Mouse (Mus musculus): ENCODE results near the gene Slc12a3. TPM values are rescaled to one million over a fixed set of nuclear protein-coding genes. Genes with fewer than 3 reads are reported as not detected.

Gene Slc12a3
- total and polyA plus RNA-seq, 3 experiments, result 0.17 TPM; not detected in 2

- TF ChIP-seq ZNF384 (IDR thresholded peaks at IDR 0.05; ENCODE audit: low read depth, low read length) (no peak), TCF12 (IDR thresholded peaks at IDR 0.05; ENCODE audit: low read depth, low read length) (peak; percentile 88), ELF1 (IDR thresholded peaks at IDR 0.05; ENCODE audit: low read depth, low read length) (no peak), TBP (conservative IDR thresholded peaks at IDR 0.05; ENCODE audit: low read depth, low read length) (peak; percentile 96), IRF4 (IDR thresholded peaks at IDR 0.05; ENCODE audit: low read depth, low read length) (peak; percentile 59), JUN (IDR thresholded peaks at IDR 0.05; ENCODE audit: insufficient read depth, low read depth, low read length) (no peak; the same call in 1 of the 2 replicates), EP300 (IDR thresholded peaks at IDR 0.05; ENCODE audit: low read length) (no peak), NELFE (IDR thresholded peaks at IDR 0.05; ENCODE audit: low read depth, low read length) (peak; percentile 99), ZC3H11A (IDR thresholded peaks at IDR 0.05; ENCODE audit: low read depth, low read length) (no peak), ZMIZ1 (IDR thresholded peaks at IDR 0.05; ENCODE audit: low read depth, low read length) (peak; percentile 100), NRF1 (IDR thresholded peaks at IDR 0.05; ENCODE audit: low read depth, low read length) (peak; percentile 57; the same call in 1 of the 2 replicates), POLR2AphosphoS2 (IDR thresholded peaks at IDR 0.05; ENCODE audit: low read depth, low read length) (peak; percentile 98), HCFC1 (IDR thresholded peaks at IDR 0.05; ENCODE audit: low read depth, low read length) (peak; percentile 68), CTCF (conservative IDR thresholded peaks at IDR 0.05 in 1 of 2, IDR thresholded peaks at IDR 0.05 in 1 of 2; ENCODE audit: low read depth in 2 of 2, low read length in 2 of 2) (no peak), SMC3 (IDR thresholded peaks at IDR 0.05; ENCODE audit: low read depth, low read length) (0 out of 2 replicates have a peak, but pooled peaks have one; percentile 7), E2F4 (IDR thresholded peaks at IDR 0.05; ENCODE audit: insufficient replicate concordance, low read depth, low read length) (no peak), KAT2A (IDR thresholded peaks at IDR 0.05; ENCODE audit: insufficient replicate concordance, low read length) (peak; percentile 70; the same call in 1 of the 2 replicates), USF1 (IDR thresholded peaks at IDR 0.05; ENCODE audit: low read depth, low read length) (peak; percentile 30; the same call in 1 of the 2 replicates), UBTF (IDR thresholded peaks at IDR 0.05; ENCODE audit: low read depth, low read length) (peak; percentile 56; the same call in 1 of the 2 replicates)
Observed at GRCm38 (mm10) chr8:94386214-94387026, 57.4 kb downstream of the Slc12a3 start, which contains the start of gene Herpud1 (continued).

DNA sequence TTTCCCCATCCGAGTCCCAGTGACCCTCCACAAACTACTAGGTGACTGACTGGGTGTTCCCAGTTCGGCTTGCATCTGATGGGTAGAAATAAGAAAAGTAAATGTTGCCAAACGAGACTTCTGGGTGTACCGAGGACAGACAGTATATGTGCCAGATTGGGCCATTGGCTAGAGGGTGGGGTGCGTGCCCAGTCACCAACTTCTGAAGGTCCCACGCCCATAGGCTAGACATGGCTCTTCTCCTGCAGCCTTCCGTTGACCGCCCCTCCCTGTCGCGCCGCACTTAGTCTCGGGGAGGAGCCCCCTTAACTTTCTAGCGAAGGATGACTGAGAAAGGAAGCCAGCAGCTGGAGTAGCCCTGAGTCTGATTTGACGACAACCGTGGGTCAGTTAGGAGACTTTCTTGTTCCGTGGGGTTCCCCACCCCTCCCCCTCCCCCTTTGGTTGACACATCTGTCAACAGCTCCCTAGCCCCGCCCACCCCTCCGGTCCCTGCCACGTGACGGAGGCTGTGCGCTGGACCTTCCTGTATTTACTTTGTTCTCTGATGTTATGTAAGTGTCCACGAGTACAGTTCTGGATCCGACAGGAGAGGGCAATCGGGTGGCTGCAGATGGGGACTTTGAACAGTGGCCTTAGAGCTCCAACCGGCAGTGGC, 58.2 kb downstream of the Slc12a3 start:
- Histone ChIP-seq H3K27ac (ENCODE audit: insufficient read depth, low read depth) (peak overlapping the region; percentile 87), H3K27me3 (replicated peaks) (no peaks in the 10 kb centered on the region), H3K36me3 (replicated peaks in 1 of 2; ENCODE audit: control insufficient read depth in 1 of 2, insufficient read depth in 1 of 2, low read length in 1 of 2) (peaks cover 29 to 39% of the 10 kb centered on the region in 2 experiments), H3K9me3 (replicated peaks; ENCODE audit: low read length) (peaks cover 6% of the 10 kb centered on the region), H3K4me3 (replicated peaks in 1 of 3; ENCODE audit: low read depth in 2 of 3, low read length in 2 of 3, poor library complexity in 1 of 3) (peak overlapping the region; percentile 71 to 97 (median 92)), H3K79me2 (replicated peaks; ENCODE audit: control insufficient read depth, extremely low read depth, insufficient read depth, poor library complexity, severe bottlenecking) (peaks cover 52% of the 10 kb centered on the region), H3K4me1 (ENCODE audit: control insufficient read depth in 1 of 2, insufficient read depth in 2 of 2) (peaks cover 11 to 45% of the 10 kb centered on the region in 2 experiments), H3K4me2 (ENCODE audit: insufficient read depth, low read depth, poor library complexity, severe bottlenecking) (0 out of 2 replicates have a peak overlapping the region, but pooled peaks have one; percentile 76), H3K9ac (ENCODE audit: insufficient read depth, low read depth) (peak overlapping the region; percentile 95)
- dilution Hi-C loops (cut with MboI; ENCODE audit: extremely low pct_ligation_motif_present, extremely low pct_unique_long_range_greater_than_20kb, low sequenced_read_pairs), result no loop called here
- DNase-seq (ENCODE audit: extremely low read depth), result peak; percentile 89
- in situ Hi-C loops (cut with MboI; ENCODE audit: low pct_ligation_motif_present, low pct_unique_long_range_greater_than_20kb, low sequenced_read_pairs), result no loop called here
- TF ChIP-seq USF2 (conservative IDR thresholded peaks at IDR 0.05; ENCODE audit: low read depth, low read length), result no peak; the same call in 1 of the 2 replicates
- TF ChIP-seq NRF1 (IDR thresholded peaks at IDR 0.05; ENCODE audit: low read depth, low read length), result no peak
- TF ChIP-seq JUN (IDR thresholded peaks at IDR 0.05; ENCODE audit: insufficient read depth, low read depth, low read length), result no peak
- TF ChIP-seq BHLHE40 (IDR thresholded peaks at IDR 0.05; ENCODE audit: low read depth, low read length), result peak; percentile 83
- TF ChIP-seq USF1 (IDR thresholded peaks at IDR 0.05; ENCODE audit: low read depth, low read length), result peak; percentile 81
- TF ChIP-seq ZMIZ1 (IDR thresholded peaks at IDR 0.05; ENCODE audit: low read depth, low read length), result no peak; the same call in 1 of the 2 replicates
- no peak for TF ChIP-seq E2F4 (IDR thresholded peaks at IDR 0.05; ENCODE audit: insufficient replicate concordance, low read depth, low read length)
- TF ChIP-seq NELFE (IDR thresholded peaks at IDR 0.05; ENCODE audit: low read depth, low read length), result no peak
- 0 out of 2 replicates have a peak, but pooled peaks have one; percentile 17 for TF ChIP-seq IRF4 (IDR thresholded peaks at IDR 0.05; ENCODE audit: low read depth, low read length)
- peak; percentile 93; the same call in 1 of the 2 replicates for TF ChIP-seq POLR2AphosphoS2 (IDR thresholded peaks at IDR 0.05; ENCODE audit: low read depth, low read length)
- no peak for TF ChIP-seq MAZ (IDR thresholded peaks at IDR 0.05; ENCODE audit: low read depth, low read length)
- peak; percentile 66; the same call in 1 of the 2 replicates for TF ChIP-seq CHD2 (IDR thresholded peaks at IDR 0.05; ENCODE audit: low read length)
- TF ChIP-seq MEF2A (IDR thresholded peaks at IDR 0.05; ENCODE audit: borderline replicate concordance, low read depth, low read length), result peak; percentile 19; the same call in 1 of the 2 replicates
- peak; percentile 59 for TF ChIP-seq ETS1 (conservative IDR thresholded peaks at IDR 0.05; ENCODE audit: low read depth, low read length)
- TF ChIP-seq GABPA (IDR thresholded peaks at IDR 0.05; ENCODE audit: insufficient replicate concordance, low read depth, low read length), result no peak
- 0 out of 2 replicates have a peak, but pooled peaks have one; percentile 1 for TF ChIP-seq SMC3 (IDR thresholded peaks at IDR 0.05; ENCODE audit: low read depth, low read length)
- TF ChIP-seq CHD1 (IDR thresholded peaks at IDR 0.05; ENCODE audit: low read depth, low read length), result no peak
- peak; percentile 56 for TF ChIP-seq POLR2A (IDR thresholded peaks at IDR 0.05; ENCODE audit: low read depth, low read length)
- TF ChIP-seq MYC (IDR thresholded peaks at IDR 0.05; ENCODE audit: low read depth, low read length), result no peak; the same call in 1 of the 2 replicates
- peak; percentile 80 for TF ChIP-seq MAX (IDR thresholded peaks at IDR 0.05; ENCODE audit: low read length)
- peak; percentile 99 for TF ChIP-seq MXI1 (IDR thresholded peaks at IDR 0.05; ENCODE audit: low read depth, low read length)

Measured in CH12.LX (cell line).